Mouse (Mus musculus) kidney, embryonic 14.5 days (tissue): ENCODE data around the gene Scyl1. TPM values are rescaled to one million over a fixed set of nuclear protein-coding genes. Genes with fewer than 3 reads are reported as not detected.

Experiments
- ATAC-seq: fragments of 200-750 bp; cut with Nextera tagmentation; 2 replicates; pipeline ENCODE4 v1.8.0; 2017; ENCODE audit warnings: moderate number of reproducible peaks, mild to moderate bottlenecking, moderate TSS enrichment, moderate library complexity; ENCODE audit not compliant: low FRiP score, low TSS enrichment
- H3K27ac ChIP-seq: fragments of 300-500 bp; sonication (generic); 2 replicates; pipeline ENCODE4 v1.5.1; 2014; ENCODE audit warnings: low read depth, mild to moderate bottlenecking, low read length, moderate library complexity, mixed read lengths
- H3K27me3 ChIP-seq: fragments of 300-500 bp; sonication (generic); 2 replicates; pipeline ENCODE4 v1.6.1; 2014; ENCODE audit warnings: mild to moderate bottlenecking, low read length; ENCODE audit not compliant: control insufficient read depth, insufficient read depth
- H3K36me3 ChIP-seq: fragments of 300-500 bp; sonication (generic); 2 replicates; pipeline ENCODE4 v1.6.1; 2014; ENCODE audit warnings: low read length, mixed read lengths; ENCODE audit not compliant: control insufficient read depth, insufficient read depth
- H3K4me1 ChIP-seq: fragments of 300-500 bp; sonication (generic); 2 replicates; pipeline ENCODE4 v1.6.1; 2014; ENCODE audit warnings: low read length, mixed read lengths; ENCODE audit not compliant: control insufficient read depth, insufficient read depth
- H3K4me2 ChIP-seq: fragments of 300-500 bp; sonication (generic); replicated peaks from 2 replicates; pipeline ENCODE4 v1.6.1; 2014; ENCODE audit warnings: low read depth, mild to moderate bottlenecking, low read length
- H3K4me3 ChIP-seq: fragments of 300-500 bp; sonication (generic); 2 replicates; pipeline ENCODE4 v1.5.1; 2014; ENCODE audit warnings: mild to moderate bottlenecking, low read length
- H3K9ac ChIP-seq: fragments of 300-500 bp; sonication (generic); 2 replicates; pipeline ENCODE4 v1.6.1; 2014; ENCODE audit warnings: low read depth, mild to moderate bottlenecking, low read length, moderate library complexity
- H3K9me3 ChIP-seq: fragments of 300-500 bp; sonication (generic); 2 replicates; pipeline ENCODE4 v1.6.1; 2016; ENCODE audit warnings: low read length; ENCODE audit not compliant: control insufficient read depth
- WGBS: fragments of 180-500 bp; shearing (Covaris S2); extraction: QIAGEN DNeasy Blood & Tissue Kit; methylation state at CpG from one replicate; pipeline ENCODE4 v1.1.7; 2014; 5-methylcytosine and 5-hydroxymethylcytosine counted together
- polyA plus RNA-seq: library from polyadenylated mRNA; unstranded; fragments of >200 nt; fragmentation: Nextera tagmentation; extraction: Ambion mirVana; gene quantifications from 2 replicates; pipeline ENCODE4 v1.2.1, GENCODE M21; 2014

Gene Scyl1
- polyA plus RNA-seq, 1 experiment from 2014 or later = 73.5 TPM

GRCm38 (mm10) chr19:5722848-5723425, 48.3 kb downstream of the Scyl1 start:
- Histone ChIP-seq H3K36me3 (peaks cover 39% of the 10 kb centered on the region), H3K9ac (no peak overlapping the region), H3K9me3 (no peaks in the 10 kb centered on the region), H3K27ac (no peak overlapping the region), H3K27me3 (no peaks in the 10 kb centered on the region), H3K4me1 (peaks cover 29% of the 10 kb centered on the region), H3K4me3 (no peak overlapping the region), H3K4me2 (no peak overlapping the region)
- no peak for ATAC-seq
- WGBS = 92% methylated on average over 7 of the region's 7 CpGs

GRCm38 (mm10) chr19:5721233-5721632, 50.0 kb downstream of the Scyl1 start:
- ATAC-seq = no peak

GRCm38 (mm10) chr19:5716955-5717354, 54.3 kb downstream of the Scyl1 start:
- H3K36me3 ChIP-seq = peaks cover 33% of the 10 kb centered on the region
- H3K4me1 ChIP-seq = peaks cover 9% of the 10 kb centered on the region; the same call in 1 of the 2 replicates
- no peak overlapping the region for H3K9ac ChIP-seq
- no peak overlapping the region for H3K4me2 ChIP-seq
- no peaks in the 10 kb centered on the region for H3K27me3 ChIP-seq
- no peak overlapping the region for H3K4me3 ChIP-seq
- no peak overlapping the region for H3K27ac ChIP-seq
- no peak for ATAC-seq
- H3K9me3 ChIP-seq = no peaks in the 10 kb centered on the region
- WGBS = 65% methylated on average over 10 of the region's 10 CpGs

More at GRCm38 (mm10) chr19:5721233-5721632, 50.0 kb downstream of the Scyl1 start:
- H3K36me3 ChIP-seq = peaks cover 39% of the 10 kb centered on the region
- H3K27ac ChIP-seq = no peak overlapping the region
- WGBS = 92% methylated on average over 6 of the region's 6 CpGs
- H3K9me3 ChIP-seq = no peaks in the 10 kb centered on the region
- no peak overlapping the region for H3K4me3 ChIP-seq
- H3K4me2 ChIP-seq = no peak overlapping the region
- H3K4me1 ChIP-seq = peaks cover 25% of the 10 kb centered on the region
- no peak overlapping the region for H3K9ac ChIP-seq
- H3K27me3 ChIP-seq = no peaks in the 10 kb centered on the region

- Histone ChIP-seq H3K4me2 (peak overlapping the region; percentile 35), H3K4me3 (peak overlapping the region; percentile 23)
Measured at GRCm38 (mm10) chr19:5715793-5716688, 55.2 kb downstream of the Scyl1 start.

GRCm38 (mm10) chr19:5713730-5714129, 57.5 kb downstream of the Scyl1 start:
- 11% methylated on average over 2 of the region's 2 CpGs for WGBS
- Histone ChIP-seq H3K36me3 (peaks cover 21% of the 10 kb centered on the region), H3K4me3 (no peak overlapping the region), H3K27ac (peak overlapping the region; percentile 47; the same call in 1 of the 2 replicates), H3K4me1 (peaks cover 9% of the 10 kb centered on the region; the same call in 1 of the 2 replicates), H3K27me3 (no peaks in the 10 kb centered on the region), H3K9me3 (no peaks in the 10 kb centered on the region), H3K4me2 (no peak overlapping the region), H3K9ac (0 out of 2 replicates have a peak overlapping the region, but pooled peaks have one; percentile 18)
- peak; percentile 77 for ATAC-seq

More at GRCm38 (mm10) chr19:5715793-5716688, 55.2 kb downstream of the Scyl1 start:
- Histone ChIP-seq H3K27ac (no peak overlapping the region), H3K9ac (peak overlapping the region; percentile 42; the same call in 1 of the 2 replicates), H3K27me3 (no peaks in the 10 kb centered on the region), H3K36me3 (peaks cover 24% of the 10 kb centered on the region), H3K9me3 (no peaks in the 10 kb centered on the region), H3K4me1 (peaks cover 9% of the 10 kb centered on the region; the same call in 1 of the 2 replicates)
- peak; percentile 56 for ATAC-seq
- 22% methylated on average over 43 of the region's 43 CpGs for whole genome bisulfite sequencing

- H3K9ac ChIP-seq = peak overlapping the region; percentile 18; the same call in 1 of the 2 replicates
- H3K36me3 ChIP-seq = peaks cover 26% of the 10 kb centered on the region
- 73% methylated on average over 5 of the region's 5 CpGs for WGBS
- no peaks in the 10 kb centered on the region for H3K27me3 ChIP-seq
- no peaks in the 10 kb centered on the region for H3K9me3 ChIP-seq
- H3K4me3 ChIP-seq = no peak overlapping the region
- H3K27ac ChIP-seq = peak overlapping the region; percentile 47; the same call in 1 of the 2 replicates
- H3K4me2 ChIP-seq = no peak overlapping the region
- no peak for ATAC-seq
- H3K4me1 ChIP-seq = peaks cover 9% of the 10 kb centered on the region; the same call in 1 of the 2 replicates
Measured at GRCm38 (mm10) chr19:5713255-5713654, 58.0 kb downstream of the Scyl1 start.

- WGBS = 92% methylated on average over 14 of the region's 14 CpGs
- Histone ChIP-seq H3K27ac (no peak overlapping the region), H3K9me3 (no peaks in the 10 kb centered on the region), H3K27me3 (no peaks in the 10 kb centered on the region), H3K4me3 (no peak overlapping the region), H3K36me3 (peaks cover 33% of the 10 kb centered on the region), H3K4me2 (no peak overlapping the region), H3K4me1 (peaks cover 9% of the 10 kb centered on the region; the same call in 1 of the 2 replicates), H3K9ac (no peak overlapping the region)
- ATAC-seq = no peak
Measured at GRCm38 (mm10) chr19:5711907-5712460, 59.2 kb downstream of the Scyl1 start.

GRCm38 (mm10) chr19:5711218-5711617, 60.0 kb downstream of the Scyl1 start:
- Histone ChIP-seq H3K9ac (no peak overlapping the region), H3K9me3 (no peaks in the 10 kb centered on the region), H3K36me3 (peaks cover 35% of the 10 kb centered on the region), H3K27ac (no peak overlapping the region), H3K27me3 (no peaks in the 10 kb centered on the region), H3K4me1 (peaks cover 6% of the 10 kb centered on the region; the same call in 1 of the 2 replicates), H3K4me3 (no peak overlapping the region), H3K4me2 (no peak overlapping the region)
- ATAC-seq = no peak
- 17% methylated on average over 3 of the region's 3 CpGs for WGBS
